Mouse (Mus musculus) embryonic facial prominence, embryonic 11.5 days (tissue): ENCODE results near the gene Noc3l. TPM values are rescaled to one million over a fixed set of nuclear protein-coding genes. Genes with fewer than 3 reads are reported as not detected.
A peak's percentile ranks its signal among the peaks of the same experiment; 100 is the strongest.

Experiments
- ATAC-seq: fragments of 200-750 bp; cut with Nextera tagmentation; replicated peaks from 2 replicates; pipeline ENCODE4 v1.8.0; 2017; ENCODE audit warnings: low read depth; ENCODE audit not compliant: insufficient number of reproducible peaks, low FRiP score, low TSS enrichment
- DNase-seq: peaks from one replicate; pipeline ENCODE4 v3.0.0-alpha.2; 2015; ENCODE audit warnings: low spot score
- H3K27ac ChIP-seq: fragments of 300-500 bp; sonication (generic); replicated peaks from 2 replicates; pipeline ENCODE4 v1.5.1; 2014; ENCODE audit warnings: mild to moderate bottlenecking, low read depth, low read length, control low read depth
- H3K27me3 ChIP-seq: fragments of 300-500 bp; sonication (generic); 2 replicates; pipeline ENCODE4 v1.6.1; 2014; ENCODE audit warnings: mild to moderate bottlenecking, low read length, moderate library complexity, mixed read lengths; ENCODE audit not compliant: control insufficient read depth, insufficient read depth
- H3K36me3 ChIP-seq: fragments of 300-500 bp; sonication (generic); replicated peaks from 2 replicates; pipeline ENCODE4 v1.6.1; 2014; ENCODE audit warnings: low read depth, mild to moderate bottlenecking, low read length, moderate library complexity, mixed read lengths; ENCODE audit not compliant: control insufficient read depth, insufficient read depth
- H3K4me1 ChIP-seq: fragments of 300-500 bp; sonication (generic); 2 replicates; pipeline ENCODE4 v1.6.1; 2014; ENCODE audit warnings: low read length, mixed read lengths; ENCODE audit not compliant: control insufficient read depth, insufficient read depth
- H3K4me2 ChIP-seq: fragments of 300-500 bp; sonication (generic); 2 replicates; pipeline ENCODE4 v1.6.1; 2014; ENCODE audit warnings: low read depth, mild to moderate bottlenecking, control low read depth, low read length, moderate library complexity
- H3K4me3 ChIP-seq: fragments of 300-500 bp; sonication (generic); 2 replicates; pipeline ENCODE4 v1.5.1; 2014; ENCODE audit warnings: low read depth, low read length, control low read depth
- H3K9ac ChIP-seq: fragments of 300-500 bp; sonication (generic); replicated peaks from 2 replicates; pipeline ENCODE4 v1.6.1; 2014; ENCODE audit warnings: mild to moderate bottlenecking, control low read depth, low read length
- H3K9me3 ChIP-seq: fragments of 300-500 bp; sonication (generic); replicated peaks from 2 replicates; pipeline ENCODE4 v1.6.1; 2016; ENCODE audit warnings: mild to moderate bottlenecking, low read length, inconsistent platforms, mixed read lengths; ENCODE audit not compliant: control insufficient read depth
- WGBS: fragments of 180-500 bp; shearing (Covaris S2); extraction: QIAGEN DNeasy Blood & Tissue Kit; methylation state at CpG from one replicate; pipeline ENCODE4 v1.1.7; 2014; 5-methylcytosine and 5-hydroxymethylcytosine counted together
- polyA plus RNA-seq: library from polyadenylated mRNA; unstranded; fragments of >200 nt; fragmentation: Nextera tagmentation; extraction: Ambion mirVana; gene quantifications from 2 replicates; pipeline ENCODE4 v1.2.1, GENCODE M21; 2014

The Noc3l gene
- polyA plus RNA-seq, 1 experiment from 2014 or later = 14.0 TPM

DNA sequence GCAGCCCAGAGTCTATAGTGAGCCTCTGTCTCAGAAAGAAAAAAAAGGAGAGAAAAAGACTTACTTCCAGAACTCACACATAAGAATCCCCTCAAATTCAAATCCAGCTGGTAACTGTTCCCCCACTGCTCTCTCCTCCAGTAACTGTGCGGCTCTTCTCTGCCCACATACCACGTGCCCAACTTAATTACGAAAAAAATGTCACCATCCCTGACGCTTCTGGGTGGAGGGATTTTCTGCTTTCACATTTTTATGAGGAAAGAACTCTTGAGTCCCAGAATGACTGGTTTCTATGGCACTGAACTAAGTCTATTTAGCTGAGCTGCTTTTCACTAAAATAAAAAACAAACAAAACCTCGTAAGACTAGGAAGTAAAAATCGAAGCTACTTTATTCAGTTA is 31.3 kb downstream of the Noc3l start:
- no peak overlapping the region for H3K4me2 ChIP-seq
- no peak overlapping the region for H3K9ac ChIP-seq
- DNase-seq (no peak), ATAC-seq (no peak)
- H3K36me3 ChIP-seq = peaks cover 4% of the 10 kb centered on the region
- H3K9me3 ChIP-seq = no peaks in the 10 kb centered on the region
- no peak overlapping the region for H3K27ac ChIP-seq
- no peaks in the 10 kb centered on the region for H3K27me3 ChIP-seq
- 86% methylated on average over 6 of the region's 6 CpGs for WGBS
- no peak overlapping the region for H3K4me3 ChIP-seq
- H3K4me1 ChIP-seq = no peaks in the 10 kb centered on the region

DNA sequence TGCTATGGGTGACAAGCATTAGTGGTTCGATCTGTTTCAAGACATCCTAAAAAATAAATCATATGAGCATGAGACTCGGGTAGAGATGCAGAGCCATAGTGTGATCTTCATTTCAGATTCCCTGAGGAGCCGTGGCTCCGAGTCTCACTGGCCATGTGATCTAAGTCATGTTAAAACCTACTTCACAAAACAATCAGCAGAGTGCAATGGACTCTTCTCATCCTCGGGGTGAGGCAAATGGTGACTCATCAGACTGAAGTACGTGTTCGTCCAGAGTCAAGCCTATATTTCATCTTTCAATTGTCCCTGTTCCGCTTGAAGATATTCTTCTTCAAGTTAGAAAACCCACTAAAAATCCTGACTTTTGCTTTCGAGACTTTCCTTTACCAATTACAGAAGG is 35.5 kb downstream of the Noc3l start:
- H3K9ac ChIP-seq = no peak overlapping the region
- no peaks in the 10 kb centered on the region for H3K27me3 ChIP-seq
- no peaks in the 10 kb centered on the region for H3K4me1 ChIP-seq
- WGBS = 91% methylated on average over 9 of the region's 9 CpGs
- ATAC-seq (no peak), DNase-seq (no peak)
- H3K4me2 ChIP-seq = no peak overlapping the region
- no peaks in the 10 kb centered on the region for H3K9me3 ChIP-seq
- no peak overlapping the region for H3K27ac ChIP-seq
- H3K4me3 ChIP-seq = no peak overlapping the region
- no peaks in the 10 kb centered on the region for H3K36me3 ChIP-seq

GRCm38 (mm10) chr19:38778805-38779204 is 40.2 kb downstream of the Noc3l start:
- no peaks in the 10 kb centered on the region for H3K27me3 ChIP-seq
- H3K4me2 ChIP-seq = no peak overlapping the region
- no peaks in the 10 kb centered on the region for H3K4me1 ChIP-seq
- no peak overlapping the region for H3K9ac ChIP-seq
- 77% methylated on average over 2 of the region's 2 CpGs for WGBS
- no peak for ATAC-seq
- H3K27ac ChIP-seq = no peak overlapping the region
- no peaks in the 10 kb centered on the region for H3K9me3 ChIP-seq
- DNase-seq = no peak
- no peak overlapping the region for H3K4me3 ChIP-seq
- no peaks in the 10 kb centered on the region for H3K36me3 ChIP-seq

GRCm38 (mm10) chr19:38775548-38775947 is 43.5 kb downstream of the Noc3l start:
- 61% methylated on average over 4 of the region's 4 CpGs for WGBS

GRCm38 (mm10) chr19:38766306-38766705 is 52.7 kb downstream of the Noc3l start:
- Histone ChIP-seq H3K4me2 (no peak overlapping the region), H3K36me3 (no peaks in the 10 kb centered on the region), H3K27me3 (no peaks in the 10 kb centered on the region), H3K27ac (no peak overlapping the region), H3K4me1 (no peaks in the 10 kb centered on the region), H3K4me3 (no peak overlapping the region), H3K9me3 (no peaks in the 10 kb centered on the region), H3K9ac (no peak overlapping the region)
- WGBS = 65% methylated on average over 2 of the region's 2 CpGs
- ATAC-seq (no peak), DNase-seq (no peak)

More at GRCm38 (mm10) chr19:38775548-38775947, 43.5 kb downstream of the Noc3l start:
- no peaks in the 10 kb centered on the region for H3K27me3 ChIP-seq
- no peaks in the 10 kb centered on the region for H3K4me1 ChIP-seq
- no peak for ATAC-seq
- H3K36me3 ChIP-seq = no peaks in the 10 kb centered on the region
- no peak overlapping the region for H3K4me3 ChIP-seq
- H3K9me3 ChIP-seq = no peaks in the 10 kb centered on the region
- H3K27ac ChIP-seq = no peak overlapping the region
- no peak overlapping the region for H3K9ac ChIP-seq
- DNase-seq = peak; percentile 75
- H3K4me2 ChIP-seq = no peak overlapping the region

GRCm38 (mm10) chr19:38760441-38760840 is 58.6 kb downstream of the Noc3l start:
- H3K9ac ChIP-seq = no peak overlapping the region
- no peak overlapping the region for H3K27ac ChIP-seq
- H3K27me3 ChIP-seq = no peaks in the 10 kb centered on the region
- no peaks in the 10 kb centered on the region for H3K9me3 ChIP-seq
- no peak overlapping the region for H3K4me2 ChIP-seq
- no peak overlapping the region for H3K4me3 ChIP-seq
- 69% methylated on average over 3 of the region's 3 CpGs for WGBS
- ATAC-seq = no peak
- DNase-seq = no peak
- H3K36me3 ChIP-seq = no peaks in the 10 kb centered on the region
- no peaks in the 10 kb centered on the region for H3K4me1 ChIP-seq

DNA sequence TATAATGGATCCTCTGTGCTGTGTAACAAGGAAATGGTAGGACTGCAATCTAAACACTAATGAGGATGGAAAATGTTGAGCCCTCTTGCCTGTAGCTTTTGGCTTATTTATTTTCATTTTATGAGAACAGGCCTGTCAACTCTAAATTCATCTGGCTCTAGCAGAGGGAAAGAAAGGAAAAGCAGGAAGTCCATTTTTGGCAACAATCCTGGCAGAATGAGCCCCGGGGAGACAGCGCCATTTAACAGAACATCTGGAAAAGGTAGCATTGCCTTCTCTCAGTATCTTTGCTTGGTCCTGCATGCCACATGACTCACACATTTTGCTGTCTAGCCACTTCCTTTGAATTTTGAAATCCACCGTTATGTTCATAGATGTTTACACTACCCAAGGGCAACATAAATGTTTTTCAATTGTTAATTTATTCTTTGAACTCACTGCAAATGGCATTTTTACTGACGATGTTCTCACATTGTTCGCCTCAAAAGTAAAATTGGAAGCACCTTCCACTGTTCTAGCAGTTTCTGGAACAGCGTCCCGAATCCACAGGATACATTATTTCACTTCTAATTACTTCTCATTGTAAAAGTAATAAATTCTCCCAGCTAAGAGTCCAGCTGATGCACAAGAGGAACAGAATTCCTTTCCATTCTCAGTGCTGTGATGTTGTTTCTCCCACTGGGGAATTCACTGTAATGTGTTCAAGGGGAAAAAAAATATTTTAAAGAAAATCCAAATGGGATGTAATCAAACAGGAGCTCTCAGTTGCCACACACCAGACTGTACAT is 60.2 kb downstream of the Noc3l start:
- Histone ChIP-seq H3K4me2 (no peak overlapping the region), H3K27me3 (no peaks in the 10 kb centered on the region), H3K9ac (no peak overlapping the region), H3K4me1 (no peaks in the 10 kb centered on the region), H3K4me3 (no peak overlapping the region), H3K36me3 (no peaks in the 10 kb centered on the region), H3K9me3 (no peaks in the 10 kb centered on the region), H3K27ac (no peak overlapping the region)
- ATAC-seq = no peak
- 60% methylated on average over 7 of the region's 7 CpGs for WGBS
- DNase-seq = no peak

- WGBS = 66% methylated on average over 5 of the region's 5 CpGs
These were observed 61.0 kb downstream of the Noc3l start for GRCm38 (mm10) chr19:38758056-38758455.

More at GRCm38 (mm10) chr19:38758056-38758455, 61.0 kb downstream of the Noc3l start:
- Histone ChIP-seq H3K4me1 (no peaks in the 10 kb centered on the region), H3K27me3 (no peaks in the 10 kb centered on the region), H3K27ac (no peak overlapping the region), H3K4me2 (no peak overlapping the region), H3K4me3 (no peak overlapping the region), H3K36me3 (no peaks in the 10 kb centered on the region), H3K9ac (no peak overlapping the region), H3K9me3 (no peaks in the 10 kb centered on the region)
- no peak for ATAC-seq
- no peak for DNase-seq
